Mouse (Mus musculus): ENCODE measurements around the gene Inpp5f. TPM values are rescaled to one million over a fixed set of nuclear protein-coding genes. Genes with fewer than 3 reads are reported as not detected.
"Not testable (repeated sequence)": the region's sequence is repeated elsewhere in the genome, so short reads cannot be mapped to it uniquely, and the experiment has no call there.

Gene Inpp5f
- polyA plus RNA-seq, 1 experiment = 18.4 TPM

GRCm38 (mm10) chr7:128687821-128688564 lies 76.9 kb downstream of the Inpp5f start:
- no peak overlapping the region for H3K27ac ChIP-seq (ENCODE audit: insufficient read depth, low read depth, low read length)
- H3K4me3 ChIP-seq (ENCODE audit: insufficient read depth, low read length) = peak overlapping the region; percentile 62
- TF ChIP-seq POLR2A (IDR thresholded peaks at IDR 0.05; ENCODE audit: borderline replicate concordance, low read depth, low read length) (no peak), CTCF (IDR thresholded peaks at IDR 0.05; ENCODE audit: low read depth, low read length) (no peak)
- H3K4me1 ChIP-seq (ENCODE audit: control insufficient read depth, insufficient read depth, low read length) = peaks cover 2% of the 10 kb centered on the region; the same call in 1 of the 2 replicates

GRCm38 (mm10) chr7:128689347-128689746 lies 78.2 kb downstream of the Inpp5f start:
- H3K4me1 ChIP-seq (ENCODE audit: control insufficient read depth, insufficient read depth, low read length) = peaks cover 2% of the 10 kb centered on the region; the same call in 1 of the 2 replicates
- TF ChIP-seq CTCF (IDR thresholded peaks at IDR 0.05; ENCODE audit: low read depth, low read length) (no peak), POLR2A (IDR thresholded peaks at IDR 0.05; ENCODE audit: borderline replicate concordance, low read depth, low read length) (no peak)
- H3K4me3 ChIP-seq (ENCODE audit: insufficient read depth, low read length) = no peak overlapping the region
- H3K27ac ChIP-seq (ENCODE audit: insufficient read depth, low read depth, low read length) = no peak overlapping the region

- TF ChIP-seq POLR2A (IDR thresholded peaks at IDR 0.05; ENCODE audit: borderline replicate concordance, low read depth, low read length) = no peak
- peak; percentile 89 for TF ChIP-seq CTCF (IDR thresholded peaks at IDR 0.05; ENCODE audit: low read depth, low read length)
- no peak overlapping the region for H3K27ac ChIP-seq (ENCODE audit: insufficient read depth, low read depth, low read length)
Observed at GRCm38 (mm10) chr7:128690070-128690469, 78.9 kb downstream of the Inpp5f start.

DNA sequence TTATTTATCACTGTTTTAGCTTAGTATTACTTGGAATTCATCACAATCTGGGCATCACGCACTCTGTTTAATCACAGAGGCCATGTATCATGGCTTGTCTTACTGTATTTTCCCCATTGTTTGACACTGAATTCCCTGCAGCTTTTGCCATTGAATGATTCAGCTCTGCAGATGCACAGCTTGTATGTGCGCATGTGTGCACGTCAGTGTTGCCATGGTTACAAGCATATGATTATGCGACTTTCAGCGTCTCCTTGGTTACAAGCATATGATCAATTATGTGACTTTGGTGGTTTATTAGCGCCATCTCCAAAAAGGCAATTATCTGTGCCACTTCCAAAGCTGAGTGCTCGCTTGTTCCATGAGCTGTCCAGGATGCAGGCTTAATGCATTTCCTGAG lies 79.7 kb downstream of the Inpp5f start:
- Histone ChIP-seq H3K27ac (ENCODE audit: insufficient read depth, low read depth, low read length) (no peak overlapping the region), H3K4me1 (ENCODE audit: control insufficient read depth, insufficient read depth, low read length) (peaks cover 2% of the 10 kb centered on the region; the same call in 1 of the 2 replicates), H3K4me3 (ENCODE audit: insufficient read depth, low read length) (no peak overlapping the region)
- TF ChIP-seq POLR2A (IDR thresholded peaks at IDR 0.05; ENCODE audit: borderline replicate concordance, low read depth, low read length) (no peak), CTCF (IDR thresholded peaks at IDR 0.05; ENCODE audit: low read depth, low read length) (no peak)

More at GRCm38 (mm10) chr7:128690070-128690469, 78.9 kb downstream of the Inpp5f start:
- peaks cover 2% of the 10 kb centered on the region; the same call in 1 of the 2 replicates for H3K4me1 ChIP-seq (ENCODE audit: control insufficient read depth, insufficient read depth, low read length)
- no peak overlapping the region for H3K4me3 ChIP-seq (ENCODE audit: insufficient read depth, low read length)

DNA sequence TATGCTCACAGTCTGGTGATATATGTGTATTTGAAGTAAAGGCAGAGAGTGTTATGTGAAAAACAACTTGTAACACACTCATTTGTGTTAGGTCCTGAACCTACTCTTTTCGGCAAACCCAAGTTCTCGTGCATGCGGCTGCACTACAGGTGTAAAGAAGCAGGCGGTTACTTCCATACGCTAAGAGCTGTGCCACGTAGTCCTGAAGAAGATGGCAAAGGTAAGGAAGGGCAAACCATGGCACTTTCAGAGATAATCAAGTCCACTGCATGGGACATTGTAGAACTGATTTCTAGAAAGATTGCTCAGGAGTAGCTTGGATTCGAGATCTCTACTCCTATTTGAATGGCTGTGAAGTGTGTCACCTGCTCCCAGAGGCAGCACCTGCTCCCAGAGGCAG lies 81.0 kb downstream of the Inpp5f start:
- H3K4me3 ChIP-seq (ENCODE audit: insufficient read depth, low read length) = no peak overlapping the region
- H3K27ac ChIP-seq (ENCODE audit: insufficient read depth, low read depth, low read length) = no peak overlapping the region
- H3K4me1 ChIP-seq (ENCODE audit: control insufficient read depth, insufficient read depth, low read length) = no peaks in the 10 kb centered on the region
- TF ChIP-seq CTCF (IDR thresholded peaks at IDR 0.05; ENCODE audit: low read depth, low read length) (no peak), POLR2A (IDR thresholded peaks at IDR 0.05; ENCODE audit: borderline replicate concordance, low read depth, low read length) (no peak)

DNA sequence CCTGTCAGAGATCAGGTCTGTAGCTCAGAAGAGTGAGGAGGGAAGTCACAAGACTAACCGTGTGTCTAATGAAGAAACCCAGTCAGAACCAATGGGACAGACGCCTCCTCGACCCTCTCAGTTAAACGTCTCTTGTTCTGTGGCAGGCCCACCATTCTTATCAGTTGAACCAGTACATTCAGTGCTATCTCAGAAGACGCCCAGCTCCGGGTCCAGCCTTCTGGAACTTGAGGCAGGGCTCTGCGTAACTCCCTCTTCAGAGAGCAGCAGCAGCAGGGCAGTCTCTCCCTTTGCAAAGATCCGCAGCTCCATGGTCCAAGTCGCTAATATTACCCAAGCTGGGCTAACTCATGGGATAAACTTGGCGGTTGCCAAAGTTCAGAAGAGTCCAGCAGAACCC lies 83.7 kb downstream of the Inpp5f start:
- TF ChIP-seq CTCF (IDR thresholded peaks at IDR 0.05; ENCODE audit: low read depth, low read length) (no peak), POLR2A (IDR thresholded peaks at IDR 0.05; ENCODE audit: borderline replicate concordance, low read depth, low read length) (no peak)
- no peak overlapping the region for H3K4me3 ChIP-seq (ENCODE audit: insufficient read depth, low read length)
- H3K4me1 ChIP-seq (ENCODE audit: control insufficient read depth, insufficient read depth, low read length) = no peaks in the 10 kb centered on the region
- H3K27ac ChIP-seq (ENCODE audit: insufficient read depth, low read depth, low read length) = no peak overlapping the region

- H3K4me3 ChIP-seq (ENCODE audit: insufficient read depth, low read length) = not testable (repeated sequence)
Observed at GRCm38 (mm10) chr7:128699959-128700358, 88.8 kb downstream of the Inpp5f start.

GRCm38 (mm10) chr7:128705735-128706134 lies 94.6 kb downstream of the Inpp5f start:
- Histone ChIP-seq H3K27ac (ENCODE audit: insufficient read depth, low read depth, low read length) (no peak overlapping the region), H3K4me3 (ENCODE audit: insufficient read depth, low read length) (no peak overlapping the region), H3K4me1 (ENCODE audit: control insufficient read depth, insufficient read depth, low read length) (no peaks in the 10 kb centered on the region)
- TF ChIP-seq CTCF (IDR thresholded peaks at IDR 0.05; ENCODE audit: low read depth, low read length) = peak; percentile 82; the same call in 1 of the 2 replicates
- TF ChIP-seq POLR2A (IDR thresholded peaks at IDR 0.05; ENCODE audit: borderline replicate concordance, low read depth, low read length) = no peak

More at GRCm38 (mm10) chr7:128699959-128700358, 88.8 kb downstream of the Inpp5f start:
- H3K27ac ChIP-seq (ENCODE audit: insufficient read depth, low read depth, low read length); H3K4me1 ChIP-seq (ENCODE audit: control insufficient read depth, insufficient read depth, low read length): not testable (repeated sequence)

DNA sequence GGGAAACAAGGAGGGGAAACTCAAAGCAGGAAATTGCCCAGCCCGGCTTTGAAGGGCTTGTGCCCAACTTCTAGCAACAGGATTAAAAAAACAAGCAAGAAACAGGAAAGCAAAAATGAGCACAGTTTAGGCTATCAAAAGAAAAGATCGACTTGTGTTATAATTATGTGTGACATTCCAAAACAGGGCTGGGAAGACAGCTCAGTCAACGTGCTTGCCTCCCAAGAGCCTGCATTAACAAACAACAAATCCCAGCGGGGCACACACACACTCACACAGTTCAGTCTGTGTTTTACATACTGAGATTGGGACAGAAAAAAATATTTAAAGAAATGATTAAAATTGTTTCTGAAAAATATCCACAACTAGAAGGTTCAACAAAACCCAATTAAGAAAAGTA lies 106.9 kb downstream of the Inpp5f start:
- no peak overlapping the region for H3K4me3 ChIP-seq (ENCODE audit: insufficient read depth, low read length)
- TF ChIP-seq CTCF (IDR thresholded peaks at IDR 0.05; ENCODE audit: low read depth, low read length) = no peak
- H3K4me1 ChIP-seq (ENCODE audit: control insufficient read depth, insufficient read depth, low read length) = no peaks in the 10 kb centered on the region
- H3K27ac ChIP-seq (ENCODE audit: insufficient read depth, low read depth, low read length) = no peak overlapping the region

- peaks cover 33% of the 10 kb centered on the region for H3K4me1 ChIP-seq (ENCODE audit: control insufficient read depth, insufficient read depth, low read length)
Observed at GRCm38 (mm10) chr7:128724761-128725160, 113.6 kb downstream of the Inpp5f start.

More at GRCm38 (mm10) chr7:128724761-128725160, 113.6 kb downstream of the Inpp5f start:
- Histone ChIP-seq H3K27ac (ENCODE audit: insufficient read depth, low read depth, low read length) (no peak overlapping the region), H3K4me3 (ENCODE audit: insufficient read depth, low read length) (no peak overlapping the region)
- TF ChIP-seq CTCF (IDR thresholded peaks at IDR 0.05; ENCODE audit: low read depth, low read length) = no peak
- TF ChIP-seq POLR2A (IDR thresholded peaks at IDR 0.05; ENCODE audit: borderline replicate concordance, low read depth, low read length) = no peak

Measured in bone marrow macrophage, adult 2 months (primary cell).